Mouse (Mus musculus): ENCODE measurements around the gene Tfap2b. TPM values are rescaled to one million over a fixed set of nuclear protein-coding genes. Genes with fewer than 3 reads are reported as not detected.

Tfap2b gene
- polyA plus RNA-seq, 1 experiment from 2014 or later: 32.2 TPM

DNA sequence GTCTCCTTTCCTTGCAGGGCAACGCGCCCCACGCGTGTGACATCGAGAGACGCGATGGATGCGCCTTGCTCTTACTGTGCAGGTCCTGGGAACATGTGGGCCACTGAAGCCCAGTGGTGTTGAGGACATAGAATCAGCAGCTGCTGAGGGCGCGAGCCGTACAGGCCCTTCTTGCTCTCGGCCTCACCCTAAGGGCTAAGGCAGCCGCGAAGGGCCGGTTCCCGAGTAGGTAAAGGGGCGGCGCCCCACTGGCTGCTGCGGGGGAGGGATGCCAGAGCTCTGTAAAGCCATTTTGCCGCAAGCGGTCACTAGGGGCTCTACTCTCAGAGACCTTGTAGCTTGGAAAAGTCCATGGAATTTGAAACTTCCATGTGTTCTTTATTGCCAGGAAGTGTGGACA, 27.9 kb downstream of the Tfap2b start:
- peaks cover 27% of the 10 kb centered on the region for H3K4me1 ChIP-seq
- 2% methylated on average over 21 of the region's 21 CpGs for WGBS
- no peaks in the 10 kb centered on the region for H3K9me3 ChIP-seq
- H3K4me3 ChIP-seq: no peak overlapping the region
- peaks cover 100% of the 10 kb centered on the region for H3K27me3 ChIP-seq (ENCODE audit: poor library complexity, severe bottlenecking)
- no peaks in the 10 kb centered on the region for H3K36me3 ChIP-seq (replicated peaks)
- no peak for DNase-seq (ENCODE audit: extremely low spot score, low spot score)
- no peak overlapping the region for H3K27ac ChIP-seq

DNA sequence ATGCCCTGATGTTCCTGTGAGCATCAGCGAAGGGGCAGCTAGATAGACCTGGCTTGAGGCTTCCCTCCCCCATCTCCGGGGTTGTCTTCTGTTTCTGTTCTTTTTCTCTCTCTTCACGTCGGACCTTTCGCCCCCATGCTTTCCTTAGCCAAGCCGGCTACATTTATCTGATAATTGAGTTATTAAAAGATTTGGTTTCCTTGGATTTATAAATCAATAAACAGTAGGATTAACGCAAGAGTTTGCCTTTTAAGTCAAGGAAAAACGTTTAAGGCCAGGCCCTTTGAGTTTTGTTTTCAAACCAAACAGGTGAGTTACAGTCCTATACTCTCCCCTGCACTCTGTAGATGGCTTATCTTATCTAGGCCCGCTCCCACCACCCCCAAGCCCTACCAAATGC, 28.3 kb downstream of the Tfap2b start:
- no peaks in the 10 kb centered on the region for H3K9me3 ChIP-seq
- 8% methylated on average over 9 of the region's 9 CpGs for WGBS
- H3K4me3 ChIP-seq: no peak overlapping the region
- DNase-seq (ENCODE audit: extremely low spot score, low spot score): no peak
- H3K27me3 ChIP-seq (ENCODE audit: poor library complexity, severe bottlenecking): peaks cover 100% of the 10 kb centered on the region
- H3K27ac ChIP-seq: no peak overlapping the region
- peaks cover 31% of the 10 kb centered on the region for H3K4me1 ChIP-seq
- H3K36me3 ChIP-seq (replicated peaks): no peaks in the 10 kb centered on the region

- no peaks in the 10 kb centered on the region for H3K36me3 ChIP-seq (replicated peaks)
- 12% methylated on average over 8 of the region's 8 CpGs for WGBS
- peaks cover 32% of the 10 kb centered on the region for H3K4me1 ChIP-seq
- DNase-seq (ENCODE audit: extremely low spot score, low spot score): no peak
- H3K27me3 ChIP-seq (ENCODE audit: poor library complexity, severe bottlenecking): peaks cover 100% of the 10 kb centered on the region
- H3K27ac ChIP-seq: no peak overlapping the region
- H3K9me3 ChIP-seq: no peaks in the 10 kb centered on the region
- no peak overlapping the region for H3K4me3 ChIP-seq
Observed at GRCm38 (mm10) chr1:19237721-19238410, 29.2 kb downstream of the Tfap2b start.

GRCm38 (mm10) chr1:19240054-19240453, 31.3 kb downstream of the Tfap2b start:
- Histone ChIP-seq H3K27me3 (ENCODE audit: poor library complexity, severe bottlenecking) (peaks cover 100% of the 10 kb centered on the region), H3K27ac (no peak overlapping the region), H3K4me3 (no peak overlapping the region), H3K36me3 (replicated peaks) (no peaks in the 10 kb centered on the region), H3K4me1 (peaks cover 29% of the 10 kb centered on the region), H3K9me3 (no peaks in the 10 kb centered on the region)
- DNase-seq (ENCODE audit: extremely low spot score, low spot score): no peak

GRCm38 (mm10) chr1:19241316-19241715, 32.6 kb downstream of the Tfap2b start:
- under 1% methylated on average over 20 of the region's 20 CpGs for WGBS

DNA sequence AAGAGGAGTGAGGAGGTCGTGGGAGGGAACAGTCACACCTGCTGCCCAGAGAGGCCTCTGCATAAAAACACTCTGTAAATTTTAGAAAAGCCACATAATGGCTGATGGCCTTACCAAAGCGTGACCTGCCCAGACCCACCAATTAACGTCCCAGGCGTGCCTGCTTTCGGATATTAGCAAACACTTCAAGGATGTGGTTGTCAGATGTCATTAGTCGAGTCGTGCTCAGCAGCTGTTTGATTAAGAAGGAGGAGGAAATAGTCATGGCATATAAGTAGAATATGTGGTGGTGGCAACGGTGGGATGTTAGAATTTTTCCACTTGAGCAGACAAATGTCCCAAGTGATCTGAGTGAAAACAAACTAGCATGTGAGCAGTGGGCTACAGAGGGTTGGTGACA, 33.3 kb downstream of the Tfap2b start:
- Histone ChIP-seq H3K4me3 (peak overlapping the region; percentile 38; the same call in 1 of the 2 replicates), H3K36me3 (replicated peaks) (no peaks in the 10 kb centered on the region), H3K9me3 (no peaks in the 10 kb centered on the region), H3K27me3 (ENCODE audit: poor library complexity, severe bottlenecking) (peaks cover 98% of the 10 kb centered on the region), H3K4me1 (peaks cover 25% of the 10 kb centered on the region), H3K27ac (no peak overlapping the region)
- 2% methylated on average over 8 of the region's 8 CpGs for WGBS
- DNase-seq (ENCODE audit: extremely low spot score, low spot score): no peak

More at GRCm38 (mm10) chr1:19241316-19241715, 32.6 kb downstream of the Tfap2b start:
- no peak for DNase-seq (ENCODE audit: extremely low spot score, low spot score)
- Histone ChIP-seq H3K9me3 (no peaks in the 10 kb centered on the region), H3K27me3 (ENCODE audit: poor library complexity, severe bottlenecking) (peaks cover 98% of the 10 kb centered on the region), H3K27ac (no peak overlapping the region), H3K4me1 (peaks cover 32% of the 10 kb centered on the region), H3K36me3 (replicated peaks) (no peaks in the 10 kb centered on the region), H3K4me3 (peak overlapping the region; percentile 38)

DNA sequence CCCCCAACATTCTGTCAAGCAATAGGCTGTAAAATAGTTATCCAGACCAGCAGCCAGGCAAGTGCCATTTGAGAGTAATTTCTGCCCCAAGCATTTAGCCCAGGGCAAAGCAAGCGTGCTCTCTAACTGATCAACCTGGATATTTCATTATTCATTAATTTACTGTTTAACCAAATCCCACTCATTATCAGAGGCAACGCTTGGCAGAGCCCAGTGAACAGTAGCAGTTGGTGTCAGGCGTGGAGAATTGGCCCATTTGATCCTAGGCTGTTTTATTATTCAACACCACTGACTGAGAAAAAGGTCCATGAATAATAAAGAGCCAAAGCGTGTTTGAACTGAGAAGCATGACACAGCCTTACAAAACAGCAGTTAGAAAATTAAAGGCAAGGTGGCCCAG, 36.3 kb downstream of the Tfap2b start:
- WGBS: 30% methylated on average over 4 of the region's 4 CpGs
- Histone ChIP-seq H3K4me3 (no peak overlapping the region), H3K27me3 (ENCODE audit: poor library complexity, severe bottlenecking) (peaks cover 84% of the 10 kb centered on the region), H3K27ac (no peak overlapping the region), H3K4me1 (peaks cover 25% of the 10 kb centered on the region), H3K9me3 (no peaks in the 10 kb centered on the region), H3K36me3 (replicated peaks) (no peaks in the 10 kb centered on the region)
- no peak for DNase-seq (ENCODE audit: extremely low spot score, low spot score)

DNA sequence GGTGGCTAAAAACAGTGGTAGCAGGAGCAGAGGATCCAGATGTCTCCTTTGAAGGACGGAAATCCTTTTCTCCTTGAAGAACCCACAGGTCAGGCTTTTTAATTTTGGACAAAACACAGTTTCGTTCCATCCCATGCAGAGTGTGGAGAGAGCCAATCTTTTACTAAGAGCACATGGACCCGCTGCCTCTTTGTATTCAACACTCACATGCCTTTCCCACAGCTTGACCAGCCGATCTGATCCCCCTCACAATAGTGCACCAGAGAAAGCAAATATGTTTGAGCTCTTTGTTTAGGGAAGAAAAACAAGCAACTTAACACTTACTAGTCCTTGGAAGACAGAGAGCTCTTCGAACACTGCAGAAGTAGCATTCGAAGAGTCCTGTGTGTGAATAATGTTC, 42.6 kb downstream of the Tfap2b start:
- Histone ChIP-seq H3K9me3 (no peaks in the 10 kb centered on the region), H3K27me3 (ENCODE audit: poor library complexity, severe bottlenecking) (peaks cover 24% of the 10 kb centered on the region), H3K27ac (no peak overlapping the region), H3K36me3 (replicated peaks) (no peaks in the 10 kb centered on the region), H3K4me3 (no peak overlapping the region), H3K4me1 (peaks cover 6% of the 10 kb centered on the region; the same call in 1 of the 2 replicates)
- no peak for DNase-seq (ENCODE audit: extremely low spot score, low spot score)
- WGBS: 45% methylated on average over 6 of the region's 6 CpGs

GRCm38 (mm10) chr1:19269596-19269995, 60.9 kb downstream of the Tfap2b start:
- no peak for DNase-seq (ENCODE audit: extremely low spot score, low spot score)
- WGBS: 86% methylated on average over 1 of the region's 1 CpGs
- Histone ChIP-seq H3K4me3 (no peak overlapping the region), H3K27ac (no peak overlapping the region), H3K36me3 (replicated peaks) (no peaks in the 10 kb centered on the region), H3K27me3 (ENCODE audit: poor library complexity, severe bottlenecking) (no peaks in the 10 kb centered on the region), H3K4me1 (no peaks in the 10 kb centered on the region), H3K9me3 (no peaks in the 10 kb centered on the region)

Other genes starting within 250 kb of the Tfap2b start
- 0.15 TPM in 1 of 2 replicates, not detected in the other for gene Tfap2d, start 105.9 kb upstream of the Tfap2b start, polyA plus RNA-seq (2016; fragmentation: Nextera tagmentation; extraction: Ambion mirVana)

Data from forebrain, embryonic 10.5 days (tissue).